Mouse (Mus musculus): ENCODE data around the gene St6galnac5.

Gene St6galnac5

GRCm38 (mm10) chr3:152913625-152914024 lies 68.4 kb downstream of the St6galnac5 start:
- no peak for DNase-seq (ENCODE audit: low spot score)

GRCm38 (mm10) chr3:152913150-152913549 lies 68.9 kb downstream of the St6galnac5 start:
- no peak for DNase-seq (ENCODE audit: low spot score)

- DNase-seq (ENCODE audit: low spot score) = peak; percentile 85
These were observed 69.6 kb downstream of the St6galnac5 start for GRCm38 (mm10) chr3:152912216-152913101.

GRCm38 (mm10) chr3:152911578-152911977 lies 70.5 kb downstream of the St6galnac5 start:
- DNase-seq (ENCODE audit: low spot score) = no peak

GRCm38 (mm10) chr3:152907683-152908082 lies 74.4 kb downstream of the St6galnac5 start:
- no peak for DNase-seq (ENCODE audit: low spot score)

- DNase-seq (ENCODE audit: low spot score) = no peak
These were observed 75.0 kb downstream of the St6galnac5 start for GRCm38 (mm10) chr3:152907087-152907486.

- no peak for DNase-seq (ENCODE audit: low spot score)
These were observed 76.2 kb downstream of the St6galnac5 start for GRCm38 (mm10) chr3:152905800-152906199.

GRCm38 (mm10) chr3:152905026-152905425 lies 77.0 kb downstream of the St6galnac5 start:
- DNase-seq (ENCODE audit: low spot score) = no peak

- no peak for DNase-seq (ENCODE audit: low spot score)
These were observed 83.1 kb downstream of the St6galnac5 start for GRCm38 (mm10) chr3:152898906-152899305.

GRCm38 (mm10) chr3:152897196-152897595 lies 84.8 kb downstream of the St6galnac5 start:
- DNase-seq (ENCODE audit: low spot score) = no peak

GRCm38 (mm10) chr3:152896111-152896510 lies 85.9 kb downstream of the St6galnac5 start:
- no peak for DNase-seq (ENCODE audit: low spot score)

GRCm38 (mm10) chr3:152894935-152895334 lies 87.1 kb downstream of the St6galnac5 start:
- DNase-seq (ENCODE audit: low spot score) = no peak

GRCm38 (mm10) chr3:152888116-152888515 lies 93.9 kb downstream of the St6galnac5 start:
- no peak for DNase-seq (ENCODE audit: low spot score)

GRCm38 (mm10) chr3:152886749-152887148 lies 95.3 kb downstream of the St6galnac5 start:
- no peak for DNase-seq (ENCODE audit: low spot score)

GRCm38 (mm10) chr3:152883556-152883955 lies 98.5 kb downstream of the St6galnac5 start:
- DNase-seq (ENCODE audit: low spot score) = no peak

- DNase-seq (ENCODE audit: low spot score) = no peak
These were observed 100.3 kb downstream of the St6galnac5 start for GRCm38 (mm10) chr3:152881706-152882105.

GRCm38 (mm10) chr3:152880121-152880835 lies 101.8 kb downstream of the St6galnac5 start:
- no peak for DNase-seq (ENCODE audit: low spot score)

- DNase-seq (ENCODE audit: low spot score) = no peak
These were observed 106.2 kb downstream of the St6galnac5 start for GRCm38 (mm10) chr3:152875723-152876290.

GRCm38 (mm10) chr3:152874431-152875355 lies 107.4 kb downstream of the St6galnac5 start:
- no peak for DNase-seq (ENCODE audit: low spot score)

GRCm38 (mm10) chr3:152872596-152872995 lies 109.5 kb downstream of the St6galnac5 start:
- no peak for DNase-seq (ENCODE audit: low spot score)

- no peak for DNase-seq (ENCODE audit: low spot score)
These were observed 110.0 kb downstream of the St6galnac5 start for GRCm38 (mm10) chr3:152872054-152872453.

Measured in T-cell, adult 2 months (primary cell).